Mouse (Mus musculus): Measurements from ENCODE around the gene Lyz1. TPM values are rescaled to one million over a fixed set of nuclear protein-coding genes. Genes with fewer than 3 reads are reported as not detected.
"Not testable (repeated sequence)": the region's sequence is repeated elsewhere in the genome, so short reads cannot be mapped to it uniquely, and the experiment has no call there.

The Lyz1 gene
- polyA plus RNA-seq, 1 experiment from 2014 or later = not detected

DNA sequence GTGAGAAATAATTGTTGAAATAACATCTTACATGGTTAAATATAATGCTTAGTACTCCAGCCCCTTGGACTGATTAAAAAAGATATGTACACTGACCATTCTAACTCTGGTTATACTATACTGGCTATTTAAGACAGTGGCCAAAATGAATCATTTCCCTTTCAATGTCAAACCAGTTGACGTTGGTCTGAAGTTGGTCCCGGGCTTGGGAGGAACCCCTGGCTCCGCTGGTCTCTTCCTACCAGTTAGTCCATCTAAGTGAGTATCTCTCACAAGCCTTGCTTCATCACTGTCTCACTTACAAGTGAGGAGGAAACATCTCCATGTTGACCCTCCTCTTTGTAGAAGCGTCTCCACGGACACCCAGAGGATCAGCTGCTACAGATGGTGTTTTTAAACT, 11.7 kb upstream of the Lyz1 start:
- Histone ChIP-seq H3K36me3 (replicated peaks) (no peaks in the 10 kb centered on the region), H3K27me3 (no peaks in the 10 kb centered on the region), H3K4me3 (replicated peaks) (no peak overlapping the region), H3K27ac (no peak overlapping the region), H3K4me1 (no peaks in the 10 kb centered on the region), H3K9ac (no peak overlapping the region), H3K4me2 (no peak overlapping the region), H3K9me3 (no peaks in the 10 kb centered on the region)
- ATAC-seq (ENCODE audit: low FRiP score) = no peak
- WGBS = 90% methylated on average over 5 of the region's 5 CpGs

DNA sequence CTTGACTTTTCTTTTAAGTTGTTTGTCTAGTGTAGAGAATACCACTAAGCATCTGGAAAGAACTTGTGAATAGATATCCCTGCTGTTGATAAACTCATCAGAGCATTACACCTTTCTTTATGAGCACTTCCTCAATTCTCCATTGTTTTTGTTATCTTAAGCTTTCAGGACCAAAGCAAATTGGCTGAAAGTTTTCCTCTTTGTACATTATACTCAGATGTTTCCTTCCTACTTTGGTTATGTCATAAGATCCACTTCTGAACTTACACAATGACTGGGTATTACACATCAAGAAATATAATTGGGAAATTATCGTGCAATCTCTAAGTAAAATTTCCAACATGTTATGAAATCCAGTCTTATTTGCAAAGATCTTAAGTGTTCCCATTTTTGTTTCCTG, 9.0 kb upstream of the Lyz1 start:
- no peak overlapping the region for H3K4me2 ChIP-seq
- H3K27me3 ChIP-seq = no peaks in the 10 kb centered on the region
- ATAC-seq (ENCODE audit: low FRiP score) = no peak
- H3K9ac ChIP-seq = no peak overlapping the region
- no peak overlapping the region for H3K27ac ChIP-seq
- H3K4me1 ChIP-seq = no peaks in the 10 kb centered on the region
- no peaks in the 10 kb centered on the region for H3K9me3 ChIP-seq
- WGBS = 93% methylated on average over 1 of the region's 1 CpGs
- no peaks in the 10 kb centered on the region for H3K36me3 ChIP-seq (replicated peaks)
- H3K4me3 ChIP-seq (replicated peaks) = no peak overlapping the region

DNA sequence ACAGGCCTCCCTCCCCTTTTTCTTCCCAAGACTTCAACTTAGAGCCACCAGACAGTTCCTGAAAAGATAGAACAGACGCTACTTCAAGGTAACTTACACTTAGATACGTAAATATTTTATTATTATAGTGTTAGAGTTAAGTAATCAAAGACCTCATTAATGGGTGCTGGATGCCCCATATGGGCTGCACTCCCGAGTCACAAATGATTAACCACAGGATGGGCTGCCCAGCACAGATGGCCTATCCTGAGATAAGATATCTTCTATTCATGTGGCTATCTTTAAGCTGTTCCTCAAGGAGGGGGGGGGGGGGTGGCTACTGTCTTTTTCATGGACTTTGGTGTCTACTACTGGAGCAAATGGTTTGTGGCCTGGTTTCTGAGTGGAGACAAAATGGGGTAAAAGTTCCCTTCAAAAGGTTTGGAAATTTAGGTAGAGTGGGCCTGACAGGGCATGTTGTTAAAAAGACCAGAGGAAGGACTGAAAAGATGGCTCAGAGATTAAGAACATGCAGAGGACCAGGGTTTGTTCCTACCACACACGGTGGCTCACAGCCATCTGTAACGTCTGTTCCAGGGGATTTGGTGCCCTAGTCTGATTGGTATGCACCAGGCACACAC, 7.3 kb upstream of the Lyz1 start:
- Histone ChIP-seq H3K9ac (no peak overlapping the region), H3K36me3 (replicated peaks) (no peaks in the 10 kb centered on the region), H3K9me3 (no peaks in the 10 kb centered on the region), H3K27me3 (no peaks in the 10 kb centered on the region), H3K4me2 (no peak overlapping the region), H3K4me1 (no peaks in the 10 kb centered on the region), H3K27ac (no peak overlapping the region), H3K4me3 (replicated peaks) (no peak overlapping the region)
- ATAC-seq (ENCODE audit: low FRiP score) = no peak
- WGBS = 89% methylated on average over 5 of the region's 5 CpGs

DNA sequence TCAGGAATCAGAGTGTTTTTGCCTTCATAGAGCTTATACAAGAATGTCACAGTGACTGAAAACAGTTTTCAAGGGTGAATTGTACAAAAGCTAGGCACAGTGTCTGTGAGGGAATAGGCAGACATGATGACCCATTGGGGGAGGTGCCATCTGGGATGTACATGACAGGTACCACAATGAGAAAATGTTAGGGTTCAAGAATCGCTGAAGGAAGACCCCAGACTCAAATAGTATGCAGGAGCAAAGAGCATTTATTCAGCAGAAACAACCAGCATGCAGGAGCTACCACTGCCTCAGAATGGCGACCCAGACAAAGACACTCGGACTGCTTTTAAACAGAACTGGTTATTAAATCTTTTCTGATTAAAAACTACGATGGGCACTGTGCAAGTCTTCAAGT, 6.4 kb upstream of the Lyz1 start:
- Histone ChIP-seq H3K4me2 (no peak overlapping the region), H3K9me3 (no peaks in the 10 kb centered on the region), H3K4me1 (no peaks in the 10 kb centered on the region), H3K27ac (no peak overlapping the region), H3K36me3 (replicated peaks) (no peaks in the 10 kb centered on the region), H3K27me3 (no peaks in the 10 kb centered on the region), H3K4me3 (replicated peaks) (no peak overlapping the region), H3K9ac (no peak overlapping the region)
- ATAC-seq (ENCODE audit: low FRiP score) = no peak
- 89% methylated on average over 4 of the region's 4 CpGs for WGBS

DNA sequence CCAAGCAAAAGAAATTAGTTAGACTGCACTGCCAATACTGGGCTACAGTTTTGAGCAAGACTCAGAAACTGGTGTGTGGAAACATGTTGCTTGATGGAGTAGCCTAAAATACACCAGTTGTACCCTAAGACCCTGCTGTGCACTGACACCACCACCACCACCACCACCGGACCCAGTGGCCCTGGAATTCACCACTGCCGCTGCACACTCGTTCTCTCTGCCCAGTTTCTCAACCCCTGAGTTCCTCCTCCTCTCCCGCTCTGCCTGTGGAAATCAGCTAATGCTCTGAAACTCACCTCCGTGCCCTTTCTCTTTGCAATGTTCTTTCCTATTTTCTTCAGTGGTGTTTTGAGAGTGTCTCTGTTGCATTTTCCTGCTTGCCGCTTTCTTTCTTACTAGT, 5.7 kb upstream of the Lyz1 start:
- no peak overlapping the region for H3K4me2 ChIP-seq
- H3K9ac ChIP-seq = no peak overlapping the region
- H3K9me3 ChIP-seq = no peaks in the 10 kb centered on the region
- WGBS = 84% methylated on average over 6 of the region's 6 CpGs
- H3K27ac ChIP-seq = no peak overlapping the region
- H3K36me3 ChIP-seq (replicated peaks) = no peaks in the 10 kb centered on the region
- ATAC-seq (ENCODE audit: low FRiP score) = no peak
- H3K4me1 ChIP-seq = no peaks in the 10 kb centered on the region
- no peak overlapping the region for H3K4me3 ChIP-seq (replicated peaks)
- H3K27me3 ChIP-seq = no peaks in the 10 kb centered on the region

DNA sequence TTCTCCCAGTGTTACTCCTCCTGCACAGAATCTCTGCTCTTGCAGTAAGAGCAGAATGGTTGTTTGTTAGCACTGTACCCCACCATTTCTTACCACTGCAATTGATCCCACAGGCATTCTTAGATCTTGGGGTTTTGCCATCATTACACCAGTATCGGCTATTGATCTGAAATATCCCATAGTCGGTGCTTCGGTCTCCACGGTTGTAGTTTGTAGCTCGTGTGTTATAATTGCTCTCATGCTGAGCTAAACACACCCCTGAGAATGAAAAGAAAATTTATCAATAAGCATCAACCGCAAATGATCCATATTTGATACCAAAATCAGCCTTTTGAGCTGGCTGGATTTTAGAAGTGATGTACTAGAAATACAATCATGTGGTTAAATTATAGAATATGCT, 1.7 kb downstream of the Lyz1 start:
- ATAC-seq (ENCODE audit: low FRiP score); H3K27ac ChIP-seq; H3K9me3 ChIP-seq; H3K4me3 ChIP-seq (replicated peaks); H3K9ac ChIP-seq; H3K36me3 ChIP-seq (replicated peaks); H3K27me3 ChIP-seq; H3K4me2 ChIP-seq; H3K4me1 ChIP-seq: not testable (repeated sequence)
- WGBS = 92% methylated on average over 6 of the region's 6 CpGs

DNA sequence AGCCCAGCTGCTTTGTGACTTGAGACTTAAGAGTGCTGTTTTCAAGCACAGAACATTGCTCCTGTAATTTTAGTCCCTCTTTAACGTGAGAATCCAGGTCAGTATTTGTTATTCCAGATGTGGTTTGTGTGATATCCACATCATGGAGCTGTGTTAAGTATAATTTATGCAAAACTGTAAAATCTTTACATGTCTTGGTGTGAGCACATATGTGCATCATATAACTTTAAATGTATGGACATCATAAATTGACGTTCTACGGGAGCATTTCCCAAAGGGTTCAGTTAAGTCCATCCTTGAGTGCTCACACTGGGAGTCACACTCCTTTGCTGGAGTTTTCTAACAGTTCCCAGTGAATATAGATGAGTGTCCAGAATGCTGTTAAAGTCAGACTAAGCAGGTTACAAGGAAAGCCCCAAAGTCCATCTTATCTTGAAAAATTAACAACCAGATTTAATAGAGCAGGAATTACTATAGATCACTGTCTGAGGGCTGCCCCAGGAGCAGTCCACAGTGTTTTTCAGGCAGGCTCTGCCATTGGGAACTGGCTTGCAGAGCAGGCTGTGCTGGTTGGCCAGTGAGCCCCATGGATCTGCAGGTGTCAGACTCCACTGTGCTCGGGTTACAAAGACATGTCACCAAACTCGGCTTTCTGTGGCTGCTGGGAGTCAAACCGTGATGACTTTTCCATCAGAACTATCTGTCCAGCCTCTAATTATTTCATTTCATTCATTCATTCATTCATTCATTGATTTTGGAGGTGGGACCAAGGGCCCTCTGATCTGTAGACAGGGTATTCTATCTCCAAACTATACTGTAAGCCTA, 2.4 kb downstream of the Lyz1 start:
- no peaks in the 10 kb centered on the region for H3K36me3 ChIP-seq (replicated peaks)
- ATAC-seq (ENCODE audit: low FRiP score) = no peak
- no peaks in the 10 kb centered on the region for H3K27me3 ChIP-seq
- H3K4me2 ChIP-seq = no peak overlapping the region
- 64% methylated on average over 6 of the region's 6 CpGs for WGBS
- no peak overlapping the region for H3K9ac ChIP-seq
- H3K4me3 ChIP-seq (replicated peaks) = no peak overlapping the region
- no peak overlapping the region for H3K27ac ChIP-seq
- no peaks in the 10 kb centered on the region for H3K4me1 ChIP-seq
- no peaks in the 10 kb centered on the region for H3K9me3 ChIP-seq

DNA sequence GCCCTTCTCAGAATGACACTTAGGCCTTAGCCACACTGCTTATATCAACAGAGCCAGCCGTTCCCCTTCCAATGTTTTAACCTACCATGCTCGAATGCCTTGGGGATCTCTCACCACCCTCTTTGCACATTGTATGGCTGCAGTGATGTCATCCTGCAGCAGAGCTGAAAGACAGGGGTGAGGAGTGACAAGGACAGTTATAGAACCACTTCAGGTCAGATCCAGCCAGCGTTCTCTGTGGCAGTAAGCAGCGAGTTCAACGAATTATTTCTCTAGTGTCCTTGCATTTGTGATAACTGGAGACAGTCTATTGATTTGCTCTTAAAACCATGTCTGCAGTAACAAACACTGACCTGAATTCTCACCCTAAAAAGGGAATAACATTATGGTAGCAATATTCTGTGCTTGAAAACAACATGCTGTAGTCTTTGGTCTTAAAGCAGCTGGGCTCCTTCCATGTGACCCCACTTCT, 3.6 kb downstream of the Lyz1 start:
- not testable (repeated sequence) for H3K27me3 ChIP-seq; H3K9me3 ChIP-seq; H3K4me3 ChIP-seq (replicated peaks); H3K4me1 ChIP-seq; ATAC-seq (ENCODE audit: low FRiP score); H3K4me2 ChIP-seq; H3K9ac ChIP-seq; H3K36me3 ChIP-seq (replicated peaks); H3K27ac ChIP-seq
- WGBS = 89% methylated on average over 5 of the region's 5 CpGs

DNA sequence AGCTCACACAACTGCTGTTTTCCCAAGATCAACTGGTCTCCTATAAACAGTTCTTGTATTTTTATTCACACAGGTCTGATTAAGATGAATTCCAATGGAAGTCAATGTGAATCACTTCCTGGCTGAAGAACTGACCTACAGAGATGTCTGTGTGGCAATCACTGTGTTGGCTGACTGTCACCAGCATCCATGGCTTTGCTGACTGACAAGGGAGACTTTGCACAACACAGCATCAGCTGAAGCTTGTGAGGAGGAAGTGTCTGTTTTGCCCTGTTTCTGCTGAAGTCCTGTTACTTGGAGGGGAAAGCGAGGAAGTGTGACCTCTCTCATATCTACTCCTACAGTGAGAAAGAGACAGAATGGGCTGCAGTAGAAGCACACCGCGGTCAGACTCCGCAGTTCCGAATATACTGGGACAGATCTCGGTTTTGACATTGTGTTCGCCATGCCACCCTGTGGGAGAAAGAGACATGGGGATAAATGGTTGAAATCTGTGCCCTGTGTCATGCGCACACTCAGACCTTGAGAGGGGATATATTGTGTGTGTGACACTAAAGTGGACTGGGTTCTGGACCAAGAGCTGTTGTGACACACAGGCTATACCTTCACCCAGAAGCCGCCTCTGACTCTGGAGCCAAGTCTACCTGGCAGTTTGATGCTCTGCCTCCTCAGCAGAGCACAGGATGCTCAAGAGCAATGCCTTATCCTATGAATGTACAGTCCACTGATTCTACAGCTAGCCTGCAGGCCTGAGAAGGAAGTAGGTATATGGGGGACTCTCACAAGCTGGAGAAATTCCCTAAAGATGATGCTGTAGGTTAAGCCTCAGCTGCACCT, 4.3 kb downstream of the Lyz1 start:
- H3K27me3 ChIP-seq = no peaks in the 10 kb centered on the region
- no peaks in the 10 kb centered on the region for H3K36me3 ChIP-seq (replicated peaks)
- H3K4me2 ChIP-seq = no peak overlapping the region
- H3K4me1 ChIP-seq = no peaks in the 10 kb centered on the region
- H3K27ac ChIP-seq = no peak overlapping the region
- no peak overlapping the region for H3K4me3 ChIP-seq (replicated peaks)
- no peak overlapping the region for H3K9ac ChIP-seq
- ATAC-seq (ENCODE audit: low FRiP score) = no peak
- no peaks in the 10 kb centered on the region for H3K9me3 ChIP-seq
- WGBS = 87% methylated on average over 9 of the region's 9 CpGs

DNA sequence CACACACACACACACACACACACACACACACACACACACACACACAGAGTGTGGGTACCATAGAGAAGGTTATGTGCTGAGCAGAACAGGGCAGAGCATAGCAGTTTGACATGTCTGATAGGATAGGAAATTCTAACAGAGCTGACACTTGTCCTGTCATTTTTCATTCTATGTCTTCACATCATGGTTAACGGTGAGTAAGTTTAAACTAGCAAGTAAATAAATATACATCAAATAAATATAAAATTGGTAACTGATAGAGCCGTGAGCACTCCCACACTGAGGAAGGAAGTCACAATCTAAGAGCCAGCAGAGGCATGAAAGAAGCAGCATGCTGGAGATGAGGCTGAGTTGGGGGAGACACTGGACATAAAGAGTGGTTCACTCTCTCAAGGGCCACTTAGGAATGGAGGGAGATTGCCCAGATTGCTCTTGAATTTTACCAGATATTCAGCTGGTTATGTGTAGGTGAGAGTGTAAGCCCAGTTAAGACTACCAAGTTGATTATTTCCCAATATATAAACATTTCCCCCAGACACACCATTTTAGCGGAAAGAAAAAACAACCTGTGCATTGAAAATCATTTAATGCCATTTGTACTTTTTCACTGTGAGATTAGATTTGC, 5.3 kb downstream of the Lyz1 start:
- Histone ChIP-seq H3K4me1 (no peaks in the 10 kb centered on the region), H3K9me3 (no peaks in the 10 kb centered on the region), H3K36me3 (replicated peaks) (no peaks in the 10 kb centered on the region), H3K4me2 (no peak overlapping the region), H3K9ac (no peak overlapping the region), H3K4me3 (replicated peaks) (no peak overlapping the region), H3K27me3 (no peaks in the 10 kb centered on the region), H3K27ac (no peak overlapping the region)
- WGBS = 92% methylated on average over 3 of the region's 3 CpGs
- ATAC-seq (ENCODE audit: low FRiP score) = no peak

DNA sequence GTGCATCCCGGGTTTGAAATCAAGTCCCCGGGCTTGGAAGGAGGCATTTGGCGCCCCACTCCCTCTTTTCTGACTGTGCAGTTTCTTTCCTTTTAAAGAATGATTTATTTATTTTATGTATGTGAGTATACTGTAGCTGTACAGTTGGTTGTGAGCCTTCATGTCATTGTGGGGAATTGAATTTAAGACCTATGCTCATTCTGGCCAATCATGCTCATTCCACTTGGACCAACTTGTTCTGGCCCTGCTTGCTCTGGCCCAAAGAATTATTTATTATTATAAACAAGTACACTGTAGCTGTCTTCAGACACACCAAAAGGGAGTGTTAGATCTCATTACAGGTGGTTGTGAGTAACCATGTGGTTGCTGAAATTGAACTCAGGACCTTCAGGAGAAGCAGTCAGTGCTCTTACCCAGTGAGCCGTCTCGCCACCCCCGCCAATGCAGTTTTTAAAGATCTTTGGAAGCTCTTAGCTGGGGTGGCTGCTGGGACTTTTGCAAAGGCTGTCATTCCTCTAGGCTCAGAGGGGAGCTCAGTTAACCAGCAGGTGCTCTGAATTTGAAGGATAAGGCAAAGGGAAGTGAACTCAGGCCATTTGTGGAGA, 6.2 kb downstream of the Lyz1 start:
- Histone ChIP-seq H3K9me3 (no peaks in the 10 kb centered on the region), H3K9ac (no peak overlapping the region), H3K36me3 (replicated peaks) (no peaks in the 10 kb centered on the region), H3K27ac (no peak overlapping the region), H3K27me3 (no peaks in the 10 kb centered on the region), H3K4me2 (no peak overlapping the region), H3K4me1 (no peaks in the 10 kb centered on the region), H3K4me3 (replicated peaks) (no peak overlapping the region)
- no peak for ATAC-seq (ENCODE audit: low FRiP score)
- WGBS = 91% methylated on average over 6 of the region's 6 CpGs

DNA sequence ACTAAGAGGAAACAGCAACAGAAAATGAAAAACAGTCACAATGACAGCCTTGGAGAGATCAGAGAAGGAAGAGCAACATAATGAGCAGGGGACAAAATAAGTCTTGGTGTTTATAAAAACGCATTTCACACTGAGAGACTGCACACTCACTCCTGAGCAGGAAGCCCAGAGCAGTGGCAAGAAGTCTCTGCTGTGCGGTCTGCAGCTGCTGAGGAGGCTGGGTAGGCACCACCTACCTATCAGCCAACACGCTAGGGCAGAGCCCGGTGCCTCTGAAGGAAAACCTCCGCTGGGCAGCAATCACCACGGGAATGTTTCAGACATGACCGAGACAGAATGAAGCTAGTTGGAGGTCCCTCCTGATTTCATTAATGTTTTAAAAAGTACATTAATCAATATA, 7.1 kb downstream of the Lyz1 start:
- H3K27me3 ChIP-seq; H3K27ac ChIP-seq; H3K9ac ChIP-seq; ATAC-seq (ENCODE audit: low FRiP score); H3K4me3 ChIP-seq (replicated peaks); H3K4me2 ChIP-seq; H3K4me1 ChIP-seq; H3K9me3 ChIP-seq; H3K36me3 ChIP-seq (replicated peaks): not testable (repeated sequence)
- whole genome bisulfite sequencing = 85% methylated on average over 4 of the region's 7 CpGs

Measured in forebrain, embryonic 12.5 days (tissue).